Mouse (Mus musculus) layer of hippocampus, adult 9-10 months (tissue): Measurements from ENCODE around the gene Dglucy.
A peak's percentile ranks its signal among the peaks of the same experiment; 100 is the strongest.

Experiments
- DNase-seq: peaks from one replicate; pipeline ENCODE4 v3.0.0; 2022; ENCODE audit warnings: low spot score

The Dglucy gene

DNA sequence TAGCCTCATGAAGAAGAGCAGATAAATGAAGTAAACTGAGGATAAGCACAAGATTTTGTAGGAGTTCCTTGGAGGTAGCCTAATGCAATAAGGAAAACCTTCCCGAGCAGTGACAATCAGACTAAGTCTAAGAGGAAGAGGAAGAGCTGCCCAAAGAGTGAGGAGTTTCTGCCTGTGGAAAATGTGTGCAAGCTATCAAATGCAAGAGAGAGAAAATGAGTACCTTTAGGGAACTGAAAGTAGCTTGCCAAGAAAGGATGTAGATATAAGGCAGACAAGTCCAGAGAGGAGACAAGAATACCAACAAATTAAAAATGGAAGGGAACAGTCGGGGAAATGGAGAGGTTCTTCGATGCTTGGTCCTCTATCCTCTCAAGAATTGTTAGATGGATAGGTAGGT is 106.7 kb downstream of the Dglucy start:
- no peak for DNase-seq

DNA sequence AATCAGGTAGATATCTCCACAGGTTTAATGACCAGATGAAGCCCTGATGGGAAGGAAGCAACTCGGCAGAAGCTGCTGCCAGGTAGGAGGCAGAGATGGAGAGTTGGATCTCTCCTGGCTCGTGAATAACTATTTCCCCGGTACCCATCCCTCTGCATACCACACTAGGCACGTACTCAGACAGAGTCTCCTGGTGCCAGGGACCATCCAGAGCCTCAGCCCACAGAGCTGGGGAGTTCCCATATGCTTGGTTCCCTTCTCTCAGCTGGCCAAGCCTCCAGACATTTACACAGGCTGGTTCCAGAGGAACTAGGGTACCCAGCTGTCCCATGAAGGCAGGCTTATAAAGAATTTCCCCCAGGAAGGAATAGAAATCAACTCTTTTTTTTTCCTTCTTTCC is 108.0 kb downstream of the Dglucy start:
- DNase-seq: no peak

- DNase-seq: no peak
These were observed 109.0 kb downstream of the Dglucy start for GRCm38 (mm10) chr12:100887801-100888258.

DNA sequence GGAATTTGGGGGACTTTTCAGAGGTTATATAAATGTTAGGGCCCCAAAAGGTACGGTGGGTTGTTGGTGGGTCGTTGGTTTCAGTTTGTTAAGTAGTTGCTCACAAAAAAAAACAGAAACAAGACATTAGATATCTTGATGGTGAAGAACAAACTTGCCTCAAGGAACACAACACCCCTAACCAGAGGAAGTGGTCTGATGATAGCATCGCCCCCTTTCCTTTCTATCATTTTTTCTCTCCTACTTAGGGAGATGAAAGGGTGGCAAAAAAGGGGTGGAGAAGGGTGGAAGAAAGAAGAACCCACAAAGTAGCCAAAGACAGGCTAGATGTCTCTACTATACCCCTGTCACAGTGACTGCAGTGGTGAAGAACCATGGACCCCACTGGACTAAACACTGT is 111.7 kb downstream of the Dglucy start:
- DNase-seq: no peak

- no peak for DNase-seq
These were observed 116.6 kb downstream of the Dglucy start for GRCm38 (mm10) chr12:100895504-100895903.

GRCm38 (mm10) chr12:100896661-100897060 is 117.8 kb downstream of the Dglucy start:
- DNase-seq: no peak

GRCm38 (mm10) chr12:100897736-100898650 is 119.1 kb downstream of the Dglucy start:
- no peak for DNase-seq

DNA sequence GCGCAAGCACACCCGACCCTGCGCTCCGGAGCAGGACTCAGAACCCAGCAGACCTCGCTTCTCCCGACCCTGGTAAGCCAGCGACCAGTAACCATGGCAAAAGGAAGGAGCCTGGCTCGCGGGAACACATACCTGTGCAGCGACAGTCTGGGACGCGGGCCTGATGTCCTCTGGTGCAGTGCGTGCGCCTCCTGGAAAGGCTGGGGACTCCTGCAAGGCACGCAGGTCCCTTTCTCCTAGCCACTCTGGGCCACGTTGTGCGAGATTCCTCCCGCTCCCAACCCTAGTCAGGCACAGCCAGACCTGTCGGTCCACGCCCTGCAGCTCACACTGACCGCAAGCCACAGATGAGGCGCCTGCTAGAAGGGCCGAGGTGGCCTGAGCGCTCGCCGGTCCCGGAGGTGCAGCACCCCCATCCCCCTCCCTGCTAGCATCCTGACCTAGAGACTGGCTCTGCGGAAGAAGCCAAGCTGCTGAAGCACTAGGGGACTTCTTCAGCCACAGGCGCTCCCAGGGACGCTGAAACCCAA is 120.3 kb downstream of the Dglucy start:
- DNase-seq: no peak

GRCm38 (mm10) chr12:100900901-100901300 is 122.0 kb downstream of the Dglucy start:
- DNase-seq: no peak

GRCm38 (mm10) chr12:100901386-100901785 is 122.5 kb downstream of the Dglucy start:
- no peak for DNase-seq

DNA sequence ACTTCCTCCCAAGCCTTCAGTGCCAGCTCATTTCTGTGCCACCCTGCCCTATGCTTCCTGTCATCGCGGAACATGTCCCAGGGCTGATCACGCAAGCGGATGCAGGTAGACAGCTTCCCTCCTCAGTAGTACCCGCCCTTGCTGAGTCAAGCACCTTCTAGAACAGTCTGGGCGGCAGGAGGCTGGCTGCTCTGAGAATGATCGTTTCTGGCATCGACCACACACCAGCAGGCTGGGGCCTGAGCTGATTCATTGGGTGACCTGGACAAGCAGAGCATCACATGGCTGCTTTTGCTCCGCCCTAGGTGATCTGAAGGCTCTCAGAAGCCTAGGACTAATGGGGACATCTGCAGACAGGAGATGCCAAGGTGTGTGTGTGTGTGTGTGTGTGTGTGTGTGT is 124.9 kb downstream of the Dglucy start:
- DNase-seq: no peak

DNA sequence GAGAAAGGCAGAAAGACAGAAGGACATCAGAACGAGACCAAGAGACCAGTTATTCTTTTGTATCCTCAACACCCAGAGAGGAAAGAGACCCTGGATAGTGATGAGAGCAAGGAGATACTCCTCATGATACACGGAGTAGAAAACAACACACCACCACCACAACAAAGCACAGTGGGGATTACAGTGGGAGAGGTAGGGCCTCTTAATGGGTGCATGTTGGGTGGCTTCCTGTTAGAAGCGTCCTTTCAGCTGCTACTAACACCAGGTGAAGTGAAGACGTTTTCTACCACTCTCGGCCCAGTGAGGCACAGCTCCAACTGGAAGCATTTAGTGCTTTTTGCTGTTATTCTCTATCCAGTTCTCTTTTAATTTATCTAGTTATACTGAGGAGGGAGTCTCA is 128.0 kb downstream of the Dglucy start:
- DNase-seq: no peak

DNA sequence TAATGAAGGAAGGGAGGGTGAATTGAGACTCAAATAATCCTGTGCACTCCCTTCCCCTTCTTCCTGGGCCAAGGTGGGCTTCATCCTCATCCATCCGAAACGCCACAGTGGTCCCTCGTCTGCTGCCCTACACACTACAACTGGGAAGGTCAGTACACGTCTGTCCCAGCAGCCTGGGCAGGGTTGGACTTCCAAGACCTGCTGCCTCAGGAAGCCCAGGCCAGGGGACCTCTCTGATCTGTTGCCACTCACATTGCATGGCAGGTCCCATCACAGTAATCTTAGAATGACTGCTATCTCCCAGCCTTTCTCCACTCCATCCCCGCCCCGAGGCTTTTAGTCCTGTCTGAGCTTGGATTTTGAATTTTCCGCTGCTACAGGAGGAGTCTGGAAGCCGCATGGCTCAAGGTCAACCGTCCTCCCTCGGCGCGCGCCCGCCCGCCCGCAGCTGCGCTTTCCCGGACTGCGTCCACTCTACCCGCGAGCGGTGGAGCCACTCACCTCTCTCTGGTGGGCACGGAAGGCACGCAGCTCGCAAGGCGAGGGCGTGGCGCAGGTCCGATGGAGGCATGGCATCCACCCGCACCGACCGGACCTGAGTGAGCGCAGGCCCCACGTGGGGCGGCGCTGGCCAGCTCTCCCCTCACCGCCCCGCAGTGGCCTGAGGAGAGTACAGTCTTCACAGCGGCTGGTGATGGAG is 128.9 kb downstream of the Dglucy start, which contains the start of gene Gpr68:
TSS of gene Gpr68 (minus strand) at position 601 of the 700 bp plus-strand sequence.
- no peak for DNase-seq

GRCm38 (mm10) chr12:100908298-100909034 is 129.6 kb downstream of the Dglucy start:
- no peak for DNase-seq

DNA sequence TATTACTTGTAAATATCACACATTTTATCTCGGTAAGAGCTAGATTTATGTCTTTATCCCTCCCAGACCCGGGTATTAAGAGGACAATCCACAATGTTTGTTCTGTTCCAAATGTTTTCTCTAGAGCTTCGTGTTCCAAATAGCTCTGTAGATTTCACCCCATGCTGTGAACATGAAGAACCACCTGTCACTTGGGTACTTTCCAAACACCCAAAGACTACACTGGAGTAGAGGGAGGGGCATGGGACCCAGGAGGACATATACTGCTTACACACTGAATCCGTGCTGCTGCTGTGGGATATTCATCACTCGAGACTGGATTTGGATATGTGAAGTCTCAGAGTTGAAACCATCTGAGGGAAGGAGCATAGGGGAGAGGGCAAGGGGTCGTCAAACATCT is 130.9 kb downstream of the Dglucy start:
- no peak for DNase-seq

- DNase-seq: no peak
These were observed 131.9 kb downstream of the Dglucy start for GRCm38 (mm10) chr12:100910731-100911130.

DNA sequence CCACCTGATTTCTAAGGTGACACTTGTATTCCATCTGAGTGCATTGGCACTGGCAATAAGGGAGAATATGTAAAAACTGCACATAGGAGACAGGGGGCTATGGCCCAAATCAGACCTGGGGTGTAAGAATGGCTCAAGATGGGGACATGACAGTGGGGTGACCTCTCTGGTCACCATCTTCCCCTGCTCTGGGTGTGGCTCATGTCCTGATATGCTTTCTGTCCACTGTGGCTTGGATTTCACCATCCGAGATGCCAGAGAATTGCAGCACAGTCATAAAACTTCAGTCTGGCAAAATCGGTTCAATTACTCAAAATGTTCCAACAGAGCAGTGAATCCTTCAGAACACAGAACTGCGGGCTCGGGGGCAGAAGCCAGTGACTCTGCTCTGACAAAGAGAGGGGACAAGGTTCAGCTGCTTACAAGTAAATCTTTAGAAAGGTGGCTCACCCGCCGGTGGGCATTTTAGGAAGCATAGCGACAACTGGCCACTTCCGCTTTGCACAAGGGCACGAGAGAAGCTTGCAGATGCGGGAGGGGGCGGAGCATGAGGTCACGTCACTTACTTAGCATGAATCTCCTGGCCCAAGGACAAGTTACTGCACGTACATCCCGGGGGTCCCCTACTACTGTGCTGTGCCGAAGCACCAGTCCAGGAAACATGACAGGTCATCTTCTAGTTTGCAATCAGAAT is 145.9 kb downstream of the Dglucy start:
- DNase-seq: no peak

DNA sequence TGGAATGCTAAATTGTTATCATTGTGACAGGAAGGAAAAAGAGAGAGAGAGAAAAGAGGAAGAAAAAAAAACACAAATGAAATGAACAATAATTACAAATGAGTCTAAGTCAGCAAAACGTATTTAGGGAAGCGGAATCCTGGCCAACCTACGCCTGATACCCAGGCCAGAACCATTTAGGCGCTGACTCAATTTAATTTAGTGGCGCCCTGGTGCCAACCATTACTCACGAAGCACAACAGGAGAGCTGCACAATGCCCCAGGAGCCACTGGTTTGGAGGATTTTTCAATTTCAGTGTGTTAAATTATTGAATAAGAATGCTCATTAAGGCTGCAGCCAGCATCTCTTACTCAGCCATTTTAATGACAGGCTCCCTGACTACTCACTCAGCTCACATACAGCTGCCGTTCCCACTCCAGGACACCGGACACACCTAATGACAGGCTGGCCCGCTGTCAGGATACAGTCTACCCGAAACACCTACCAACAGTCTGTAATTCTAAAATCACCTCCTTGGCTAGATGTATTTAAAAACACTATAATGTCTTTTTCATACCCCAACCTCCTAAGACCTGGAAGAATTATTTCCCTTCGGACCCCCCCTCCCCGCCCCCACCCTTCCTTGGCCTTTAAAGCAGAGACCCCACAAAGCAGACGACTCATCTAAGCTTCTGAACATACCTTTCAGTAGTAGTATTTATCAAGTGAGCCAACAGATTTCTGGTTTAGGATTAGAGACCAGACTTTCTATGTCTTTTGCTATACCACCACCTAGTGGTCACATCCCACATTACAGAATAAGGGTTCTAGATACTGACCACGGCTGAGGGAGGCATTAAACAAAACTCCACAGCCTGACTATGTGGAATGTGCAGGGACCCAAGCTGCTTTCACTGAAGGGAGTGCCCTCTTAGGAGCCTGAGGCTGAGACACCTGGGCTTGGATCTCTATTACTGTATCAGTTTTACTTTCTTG is 147.1 kb downstream of the Dglucy start:
- DNase-seq: peak; percentile 89

DNA sequence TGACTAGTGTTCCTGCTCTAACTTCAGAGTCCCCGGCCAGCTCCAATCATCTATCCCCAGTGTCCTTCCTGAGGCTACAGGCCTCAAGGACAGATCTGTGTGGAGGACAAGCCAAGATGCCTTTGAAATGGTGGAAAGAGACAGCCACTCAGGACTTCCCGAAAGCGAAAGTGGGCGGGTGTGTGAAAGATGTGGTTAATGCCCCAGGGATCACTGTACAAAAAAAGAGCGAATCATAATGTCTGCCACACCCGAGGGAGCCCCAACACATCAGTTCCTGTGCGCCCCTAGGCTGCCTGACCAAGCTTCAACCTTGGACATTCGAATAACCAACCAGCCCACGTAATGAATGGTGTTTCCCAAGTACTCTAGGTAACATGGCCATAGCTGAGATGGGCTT is 149.4 kb downstream of the Dglucy start:
- DNase-seq: no peak

DNA sequence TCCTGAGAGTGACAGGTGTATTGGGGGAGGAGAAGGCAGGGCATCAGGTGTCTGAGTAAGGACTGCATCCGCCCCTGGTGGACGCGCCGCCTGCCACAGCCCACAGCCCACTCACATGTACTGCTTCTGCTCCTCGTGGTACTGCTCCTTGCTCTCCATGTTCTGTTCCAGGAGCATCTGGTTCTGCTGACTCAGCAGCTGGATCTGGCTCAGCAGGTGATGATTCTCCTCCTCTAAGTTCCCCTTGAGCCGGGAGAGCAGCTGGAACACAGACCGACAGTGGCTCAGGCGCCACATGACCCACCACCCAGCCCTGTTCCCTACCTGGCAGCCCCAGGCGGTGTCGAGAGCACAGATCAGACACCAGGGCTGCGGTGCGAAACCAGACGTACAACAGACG is 152.8 kb downstream of the Dglucy start:
- no peak for DNase-seq
